Mouse (Mus musculus) hindbrain, embryonic 12.5 days (tissue): ENCODE data around the gene Tmem210. TPM values are rescaled to one million over a fixed set of nuclear protein-coding genes. Genes with fewer than 3 reads are reported as not detected.
A peak's percentile ranks its signal among the peaks of the same experiment; 100 is the strongest.

Source experiments
- ATAC-seq: fragments of 200-750 bp; cut with Nextera tagmentation; 2 replicates; pipeline ENCODE4 v1.8.0; 2017; ENCODE audit warnings: moderate TSS enrichment; ENCODE audit not compliant: low FRiP score
- H3K27ac ChIP-seq: fragments of 300-500 bp; sonication (generic); 2 replicates; pipeline ENCODE4 v1.5.1; 2016; ENCODE audit warnings: mild to moderate bottlenecking
- H3K27me3 ChIP-seq: fragments of 300-500 bp; sonication (generic); 2 replicates; pipeline ENCODE4 v1.6.1; 2016; ENCODE audit warnings: mild to moderate bottlenecking
- H3K36me3 ChIP-seq: fragments of 300-500 bp; sonication (generic); 2 replicates; pipeline ENCODE4 v1.6.1; 2016; ENCODE audit warnings: mild to moderate bottlenecking
- H3K4me1 ChIP-seq: fragments of 300-500 bp; sonication (generic); 2 replicates; pipeline ENCODE4 v1.6.1; 2016
- H3K4me2 ChIP-seq: fragments of 300-500 bp; sonication (generic); replicated peaks from 2 replicates; pipeline ENCODE4 v1.6.1; 2016; ENCODE audit warnings: mild to moderate bottlenecking
- H3K4me3 ChIP-seq: fragments of 300-500 bp; sonication (generic); 2 replicates; pipeline ENCODE4 v1.5.1; 2016; ENCODE audit warnings: mild to moderate bottlenecking
- H3K9ac ChIP-seq: fragments of 300-500 bp; sonication (generic); 2 replicates; pipeline ENCODE4 v1.6.1; 2016; ENCODE audit warnings: mild to moderate bottlenecking, moderate library complexity
- H3K9me3 ChIP-seq: fragments of 300-500 bp; sonication (generic); replicated peaks from 2 replicates; pipeline ENCODE4 v1.6.1; 2016; ENCODE audit warnings: mild to moderate bottlenecking
- WGBS: fragments of 180-500 bp; shearing (Covaris S2); methylation state at CpG from one replicate; pipeline ENCODE4 v1.1.7; 2016; 5-methylcytosine and 5-hydroxymethylcytosine counted together
- polyA plus RNA-seq: library from polyadenylated mRNA; unstranded; fragments of >200 nt; fragmentation: Nextera tagmentation; extraction: Ambion mirVana; gene quantifications from 2 replicates; pipeline ENCODE4 v1.2.1, GENCODE M21; 2016

The Tmem210 gene
- not detected in 2 replicates for polyA plus RNA-seq

DNA sequence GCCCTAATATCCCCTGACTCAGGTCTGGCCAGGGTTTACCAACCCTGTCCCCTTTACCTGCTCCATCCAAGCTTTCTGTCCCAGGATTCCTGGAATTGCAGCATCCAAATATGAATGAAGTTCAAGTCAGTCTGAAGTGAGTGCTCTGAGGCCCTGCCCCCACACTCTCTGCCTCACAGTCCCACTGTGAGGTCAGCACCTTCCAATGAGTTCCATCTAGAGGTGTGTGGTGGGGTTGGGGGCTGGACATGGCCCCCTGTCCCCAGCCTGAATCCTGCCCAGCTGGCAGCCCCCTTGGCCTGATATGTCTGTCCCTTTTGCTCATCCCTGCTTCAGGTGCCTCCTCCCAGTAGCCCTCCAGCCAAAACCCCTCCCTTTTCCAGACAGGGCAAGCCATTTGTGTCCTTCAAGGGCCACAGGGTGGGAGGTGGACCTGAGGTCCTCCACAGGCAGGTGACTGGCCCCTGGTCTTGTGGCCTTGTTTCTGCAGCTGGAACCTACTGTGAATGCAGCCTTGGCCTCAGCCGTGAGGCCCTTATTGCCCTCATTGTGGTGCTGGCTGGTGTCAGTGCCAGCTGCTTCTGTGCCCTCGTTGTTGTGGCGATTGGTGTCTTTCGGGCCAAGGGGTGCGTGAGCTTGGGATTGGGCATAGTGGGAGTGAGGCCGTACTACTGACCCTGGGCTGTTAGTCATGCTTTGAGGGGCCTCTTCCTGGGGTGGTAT is at the start of gene Tmem210:
TSS of gene Tmem210 (plus strand) at position 219 of the 723 bp plus-strand sequence.
- H3K9me3 ChIP-seq, result no peaks in the 10 kb centered on the region
- no peak within 1 kb of the TSS for H3K27ac ChIP-seq
- no peak within 1 kb of the TSS for H3K9ac ChIP-seq
- ATAC-seq, result no peak
- H3K4me1 ChIP-seq, result peaks cover 16% of the 10 kb centered on the region
- H3K36me3 ChIP-seq, result peaks cover 33% of the 10 kb centered on the region
- peaks cover 62% of the 10 kb centered on the region for H3K27me3 ChIP-seq
- no peak within 1 kb of the TSS for H3K4me2 ChIP-seq
- H3K4me3 ChIP-seq, result no peak within 1 kb of the TSS
- 89% methylated on average over 6 of the region's 6 CpGs for WGBS

DNA sequence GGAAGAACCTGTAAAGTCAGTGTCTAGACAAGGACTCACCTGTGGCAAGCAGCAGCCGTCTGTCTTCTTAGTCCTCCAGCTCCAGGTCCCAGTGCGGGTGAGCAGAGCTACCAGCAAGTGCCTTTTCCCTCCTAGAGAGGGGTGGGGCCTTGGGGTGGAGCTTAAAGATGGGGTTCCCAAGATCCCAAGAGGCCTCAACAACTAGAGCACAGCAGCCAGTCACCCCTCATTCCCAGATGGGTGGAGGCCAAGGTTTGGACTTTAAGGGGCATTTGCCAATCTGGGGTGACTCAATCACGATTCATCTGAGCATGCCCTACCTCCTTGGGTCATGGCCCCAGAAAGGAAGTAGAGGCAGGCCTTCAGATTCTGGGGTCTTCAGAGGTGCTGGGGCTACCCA is 48.2 kb upstream of the Tmem210 start:
- WGBS, result 81% methylated on average over 3 of the region's 3 CpGs
- Histone ChIP-seq H3K9me3 (no peaks in the 10 kb centered on the region), H3K9ac (no peak overlapping the region), H3K4me3 (no peak overlapping the region), H3K27me3 (peaks cover 24% of the 10 kb centered on the region), H3K36me3 (0 out of 2 replicates have a peak, but pooled peaks cover under 1% of the 10 kb centered on the region), H3K4me1 (peaks cover 26% of the 10 kb centered on the region), H3K27ac (no peak overlapping the region), H3K4me2 (no peak overlapping the region)
- ATAC-seq, result no peak

DNA sequence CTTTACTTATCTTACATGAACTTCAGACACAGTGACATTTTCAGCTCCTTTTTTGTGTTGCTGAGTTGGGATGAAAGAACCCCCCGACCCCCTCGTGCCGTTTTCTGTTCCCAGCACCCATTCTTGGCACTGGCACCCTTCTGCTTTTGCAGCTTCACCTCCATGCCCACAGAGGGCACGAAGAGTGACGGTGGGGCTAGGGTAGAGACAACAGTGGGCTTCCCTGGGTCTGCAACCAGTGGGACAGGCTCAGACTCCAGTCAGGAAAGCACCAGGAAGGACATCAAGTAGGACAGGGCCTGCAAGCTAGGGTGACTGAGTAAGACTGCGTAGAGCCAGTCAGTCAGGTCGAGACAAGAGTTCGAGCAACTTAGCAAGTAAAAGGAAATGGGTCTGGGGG is 47.6 kb upstream of the Tmem210 start:
- peaks cover 26% of the 10 kb centered on the region for H3K4me1 ChIP-seq
- peaks cover 24% of the 10 kb centered on the region for H3K27me3 ChIP-seq
- ATAC-seq, result no peak; the same call in 1 of the 2 replicates
- H3K4me3 ChIP-seq, result peak overlapping the region; percentile 55; the same call in 1 of the 2 replicates
- 55% methylated on average over 8 of the region's 8 CpGs for WGBS
- H3K9me3 ChIP-seq, result no peaks in the 10 kb centered on the region
- 0 out of 2 replicates have a peak overlapping the region, but pooled peaks have one; percentile 32 for H3K9ac ChIP-seq
- H3K27ac ChIP-seq, result peak overlapping the region; percentile 76; the same call in 1 of the 2 replicates
- peaks cover 6% of the 10 kb centered on the region; the same call in 1 of the 2 replicates for H3K36me3 ChIP-seq
- peak overlapping the region; percentile 92 for H3K4me2 ChIP-seq

DNA sequence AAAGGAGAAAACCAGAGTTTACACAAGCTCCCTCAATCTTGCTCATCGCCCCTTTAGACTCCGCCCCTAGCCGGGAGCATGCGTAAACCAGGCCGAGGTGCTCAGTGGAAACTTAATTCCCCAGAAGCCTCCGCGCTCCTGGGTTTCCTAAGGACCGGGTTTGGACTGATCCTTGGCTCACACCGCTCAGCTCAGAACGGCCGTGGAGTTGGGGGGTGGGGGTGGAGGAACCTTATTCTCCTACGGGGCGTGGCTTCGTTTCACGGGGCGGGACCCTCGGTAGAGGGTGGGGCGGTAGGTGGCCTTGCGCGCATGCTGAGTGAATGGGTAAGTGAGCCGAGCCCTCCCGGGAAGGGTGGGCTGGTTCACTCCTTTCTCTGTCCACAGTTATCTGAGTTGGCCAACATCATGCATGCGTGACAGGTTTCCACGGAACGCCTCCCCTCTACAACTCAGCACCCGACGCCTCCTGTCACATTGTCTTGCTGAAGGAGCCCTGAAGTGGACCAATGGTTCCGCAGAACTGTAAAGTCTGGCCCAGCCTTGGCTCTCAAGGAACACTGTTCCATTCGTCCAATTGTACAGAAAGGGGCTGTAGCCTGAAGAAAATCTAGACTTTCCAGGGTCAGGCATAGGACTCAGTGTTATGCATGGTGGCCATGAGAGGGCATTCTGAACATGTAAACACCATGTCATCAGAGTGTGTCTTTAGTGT is 47.1 kb upstream of the Tmem210 start:
- Histone ChIP-seq H3K9me3 (no peaks in the 10 kb centered on the region), H3K27me3 (peaks cover 24% of the 10 kb centered on the region), H3K4me2 (peak overlapping the region; percentile 92), H3K36me3 (peaks cover 11% of the 10 kb centered on the region), H3K4me1 (peaks cover 26% of the 10 kb centered on the region), H3K9ac (peak overlapping the region; percentile 73), H3K27ac (peak overlapping the region; percentile 76), H3K4me3 (peak overlapping the region; percentile 55)
- WGBS, result under 1% methylated on average over 29 of the region's 29 CpGs
- peak; percentile 77 for ATAC-seq

DNA sequence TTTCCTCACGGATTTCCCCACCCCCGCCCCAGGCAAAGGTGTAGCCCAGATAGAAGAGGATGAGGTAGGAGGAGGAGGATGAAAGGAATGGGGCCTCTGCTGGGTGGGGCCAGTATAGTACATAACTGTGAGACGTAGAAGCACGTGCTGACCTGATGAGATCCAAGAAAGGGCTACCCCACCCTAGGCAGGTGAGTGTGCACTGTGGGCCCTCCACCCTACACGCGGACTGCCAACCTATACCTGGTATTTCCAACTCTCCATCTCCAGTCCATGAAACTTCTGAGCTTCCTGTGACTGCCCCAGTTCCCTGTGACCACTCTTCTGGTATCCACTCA is 46.5 kb upstream of the Tmem210 start:
- Histone ChIP-seq H3K4me1 (peaks cover 26% of the 10 kb centered on the region), H3K36me3 (peaks cover 17% of the 10 kb centered on the region), H3K27me3 (peaks cover 20% of the 10 kb centered on the region), H3K9ac (peak overlapping the region; percentile 73; the same call in 1 of the 2 replicates), H3K27ac (peak overlapping the region; percentile 76; the same call in 1 of the 2 replicates), H3K9me3 (no peaks in the 10 kb centered on the region), H3K4me3 (peak overlapping the region; percentile 55), H3K4me2 (peak overlapping the region; percentile 92)
- ATAC-seq, result peak; percentile 5; the same call in 1 of the 2 replicates
- WGBS, result 14% methylated on average over 6 of the region's 6 CpGs

DNA sequence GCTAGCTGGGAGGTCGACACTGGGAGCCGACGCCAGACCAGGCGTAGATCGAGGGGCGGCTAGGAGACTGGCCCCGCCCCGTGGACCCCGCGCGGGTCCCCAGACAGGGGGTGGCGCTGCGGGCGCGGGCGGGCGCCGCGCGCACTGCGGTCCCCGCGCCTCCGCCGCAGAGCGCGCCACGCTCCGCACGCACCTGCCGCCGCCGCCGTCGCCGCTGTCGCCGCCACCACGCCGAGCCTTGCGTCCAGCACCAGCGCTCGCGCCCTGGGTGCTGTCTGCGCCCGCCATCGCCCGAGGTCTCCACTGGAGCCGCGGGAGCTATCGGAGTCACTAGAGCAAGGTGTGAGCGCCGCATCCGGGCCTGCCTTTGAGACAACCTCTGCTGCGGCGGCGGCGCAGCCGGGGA is 45.8 kb upstream of the Tmem210 start, which contains the start of the genes Rnf208 and Cysrt1:
TSS of gene Rnf208 (plus strand) at position 155 of the 406 bp plus-strand sequence.
TSS of gene Cysrt1 (minus strand) at position 352 of the 406 bp plus-strand sequence.
- H3K27me3 ChIP-seq, result peaks cover 20% of the 10 kb centered on the region
- 0% methylated on average over 7 of the region's 59 CpGs for WGBS
- peak within 1 kb of the TSS; percentile 55 for H3K4me3 ChIP-seq
- peak; percentile 42 for ATAC-seq
- peak within 1 kb of the TSS; percentile 76 for H3K27ac ChIP-seq
- peak within 1 kb of the TSS; percentile 92 for H3K4me2 ChIP-seq
- peaks cover 24% of the 10 kb centered on the region for H3K36me3 ChIP-seq
- H3K4me1 ChIP-seq, result peaks cover 26% of the 10 kb centered on the region
- peak within 1 kb of the TSS; percentile 73 for H3K9ac ChIP-seq
- no peaks in the 10 kb centered on the region for H3K9me3 ChIP-seq

DNA sequence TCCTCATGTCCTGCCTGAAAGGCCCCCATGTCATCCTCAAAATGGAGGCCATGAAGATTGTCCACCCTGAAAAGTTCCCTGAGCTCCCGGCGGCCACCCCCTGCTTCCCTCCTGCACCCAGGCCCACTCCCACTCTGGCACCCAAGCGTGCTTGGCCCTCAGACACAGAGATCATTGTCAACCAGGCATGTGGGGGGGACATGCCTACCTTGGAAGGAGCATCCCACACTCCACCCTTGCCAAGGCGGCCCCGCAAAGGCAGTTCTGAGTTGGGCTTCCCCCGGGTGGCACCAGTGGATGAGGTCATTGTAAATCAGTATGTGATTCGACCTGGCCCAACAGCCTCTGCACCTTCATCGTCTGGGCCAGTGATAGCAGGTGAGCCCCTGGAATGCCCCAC is 44.6 kb upstream of the Tmem210 start:
- ATAC-seq, result no peak
- Histone ChIP-seq H3K9me3 (no peaks in the 10 kb centered on the region), H3K4me1 (peaks cover 26% of the 10 kb centered on the region), H3K4me2 (peak overlapping the region; percentile 92), H3K36me3 (peaks cover 36% of the 10 kb centered on the region), H3K27me3 (peaks cover 20% of the 10 kb centered on the region), H3K27ac (no peak overlapping the region), H3K4me3 (peak overlapping the region; percentile 55), H3K9ac (peak overlapping the region; percentile 73; the same call in 1 of the 2 replicates)
- 79% methylated on average over 8 of the region's 8 CpGs for WGBS

DNA sequence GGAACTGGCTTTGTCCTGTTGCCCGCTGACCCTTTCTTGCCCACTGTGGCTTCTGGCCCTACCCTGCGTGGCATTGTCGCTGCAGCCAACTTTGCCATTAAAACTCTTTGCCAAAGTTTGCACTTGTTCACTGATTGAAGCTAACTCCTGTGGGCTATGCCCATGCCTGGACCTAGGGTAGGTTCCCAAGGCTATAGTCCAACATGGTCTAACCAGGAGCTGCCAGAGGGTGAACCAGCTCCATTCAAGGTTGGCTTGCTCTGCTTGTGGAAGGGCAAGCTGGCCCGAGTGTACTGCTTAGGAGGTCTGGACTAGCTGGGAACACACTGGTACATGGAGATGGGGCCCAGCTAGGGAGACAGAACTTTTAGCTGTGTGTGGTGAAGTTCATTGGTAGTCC is 43.8 kb upstream of the Tmem210 start:
- Histone ChIP-seq H3K9me3 (no peaks in the 10 kb centered on the region), H3K27ac (no peak overlapping the region), H3K4me2 (no peak overlapping the region), H3K4me3 (no peak overlapping the region), H3K36me3 (peaks cover 43% of the 10 kb centered on the region), H3K27me3 (peaks cover 17% of the 10 kb centered on the region), H3K4me1 (peaks cover 26% of the 10 kb centered on the region), H3K9ac (no peak overlapping the region)
- 82% methylated on average over 4 of the region's 4 CpGs for WGBS
- no peak for ATAC-seq

DNA sequence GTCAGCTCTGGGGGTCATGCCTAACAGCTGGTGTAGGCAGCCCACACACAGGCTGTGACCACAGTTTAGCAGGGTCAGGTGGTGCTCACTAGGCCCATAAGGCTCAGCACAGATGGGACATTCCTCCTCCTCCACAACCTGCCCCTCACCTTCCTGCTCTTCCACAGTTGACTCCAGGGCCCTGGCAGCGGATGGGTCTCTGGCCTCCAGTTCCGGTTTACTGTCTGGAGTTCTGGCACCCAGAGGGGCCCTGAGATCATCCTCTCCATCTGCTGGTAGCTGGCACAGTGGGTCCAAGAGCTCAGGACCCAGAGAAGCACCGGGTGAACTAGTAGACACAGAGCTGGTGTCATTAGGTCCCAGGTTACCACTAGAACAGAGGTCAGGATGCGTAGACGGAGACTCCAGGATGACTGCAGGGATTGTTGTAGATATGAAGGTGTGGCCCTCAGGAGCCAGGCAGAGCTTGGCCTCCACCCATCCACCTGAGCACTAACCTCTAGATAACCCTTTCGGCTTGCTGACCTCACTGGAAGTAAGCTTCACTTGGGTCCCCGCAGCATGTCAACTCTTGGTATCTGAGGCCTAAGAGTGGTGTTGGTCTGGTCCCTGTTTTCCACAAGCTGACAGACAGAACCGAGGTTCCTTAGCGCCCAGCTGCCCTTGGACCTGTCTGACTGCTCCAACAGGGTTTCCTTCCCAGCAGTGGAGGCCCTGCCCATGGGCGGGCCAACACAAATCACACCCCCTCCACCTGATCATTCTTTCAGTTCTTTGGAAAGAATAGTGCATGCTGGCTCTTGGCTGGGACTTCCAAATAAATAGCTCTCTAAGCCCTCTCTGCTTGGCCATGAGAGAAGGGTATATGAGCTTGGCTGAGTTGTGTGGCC is 41.5 kb upstream of the Tmem210 start, which contains the start of gene AL732309.1:
TSS of gene AL732309.1 (minus strand) at position 681 of the 890 bp plus-strand sequence.
- no peak for ATAC-seq
- Histone ChIP-seq H3K9ac (no peak within 1 kb of the TSS), H3K27ac (no peak within 1 kb of the TSS), H3K9me3 (no peaks in the 10 kb centered on the region), H3K36me3 (peaks cover 66% of the 10 kb centered on the region), H3K27me3 (peaks cover 13% of the 10 kb centered on the region), H3K4me1 (peaks cover 18% of the 10 kb centered on the region), H3K4me3 (no peak within 1 kb of the TSS), H3K4me2 (no peak within 1 kb of the TSS)
- 87% methylated on average over 10 of the region's 10 CpGs for WGBS

DNA sequence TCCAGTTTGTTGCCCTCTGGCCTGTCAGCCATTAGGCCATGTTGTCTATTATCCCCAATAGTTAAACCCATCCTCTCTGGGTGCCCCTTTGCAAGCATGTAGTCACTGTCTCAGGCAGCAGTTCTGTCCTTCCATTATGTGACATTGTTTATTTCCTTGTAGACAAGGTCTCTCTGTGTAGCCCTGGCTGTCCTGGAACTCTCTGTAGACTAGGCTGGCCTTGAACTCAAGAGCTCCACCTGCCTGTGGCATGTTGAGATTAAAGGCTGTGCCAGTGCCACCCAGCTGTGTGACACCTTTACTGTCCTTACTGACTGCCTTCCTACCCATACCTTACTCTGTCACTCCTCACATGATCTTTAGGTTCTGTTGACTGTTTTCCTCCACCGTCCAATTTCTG is 35.6 kb upstream of the Tmem210 start:
- 87% methylated on average over 1 of the region's 1 CpGs for WGBS
- no peak overlapping the region for H3K27ac ChIP-seq
- H3K4me2 ChIP-seq, result no peak overlapping the region
- peaks cover 16% of the 10 kb centered on the region for H3K4me1 ChIP-seq
- no peaks in the 10 kb centered on the region for H3K9me3 ChIP-seq
- ATAC-seq, result no peak
- no peak overlapping the region for H3K4me3 ChIP-seq
- H3K27me3 ChIP-seq, result no peaks in the 10 kb centered on the region
- no peak overlapping the region for H3K9ac ChIP-seq
- peaks cover 51% of the 10 kb centered on the region for H3K36me3 ChIP-seq

DNA sequence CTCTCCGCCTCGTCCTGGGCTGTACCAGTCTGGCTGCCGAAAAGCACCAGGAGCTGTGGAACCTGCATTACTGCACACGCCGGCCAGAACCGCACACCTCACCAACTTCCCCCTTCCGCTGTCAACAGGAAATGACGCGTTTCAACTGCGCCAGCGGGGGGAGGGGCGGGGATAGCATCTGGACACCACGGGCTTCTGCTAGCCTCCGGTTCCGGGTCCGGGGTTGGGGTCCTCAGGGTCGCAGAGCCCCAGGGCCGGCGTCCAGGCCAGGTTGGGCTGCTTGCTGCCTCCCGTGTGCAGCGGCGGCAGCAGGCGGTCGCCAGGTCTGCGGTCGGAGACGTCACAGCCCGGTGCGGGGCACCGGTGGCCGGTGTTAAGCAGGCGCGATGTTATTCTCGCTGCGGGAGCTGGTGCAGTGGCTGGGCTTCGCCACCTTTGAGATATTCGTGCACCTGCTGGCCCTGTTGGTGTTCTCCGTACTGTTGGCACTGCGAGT is 32.6 kb upstream of the Tmem210 start, which contains the start of gene Tmem203:
TSS of gene Tmem203 (plus strand) at position 156 of the 496 bp plus-strand sequence.
- peaks cover 22% of the 10 kb centered on the region for H3K36me3 ChIP-seq
- H3K4me3 ChIP-seq, result peak within 1 kb of the TSS; percentile 95
- H3K27me3 ChIP-seq, result no peaks in the 10 kb centered on the region
- peak within 1 kb of the TSS; percentile 77 for H3K4me2 ChIP-seq
- peak within 1 kb of the TSS; percentile 58 for H3K27ac ChIP-seq
- under 1% methylated on average over 39 of the region's 39 CpGs for whole genome bisulfite sequencing
- H3K9me3 ChIP-seq, result no peaks in the 10 kb centered on the region
- ATAC-seq, result peak; percentile 88
- H3K9ac ChIP-seq, result peak within 1 kb of the TSS; percentile 79
- H3K4me1 ChIP-seq, result peaks cover 16% of the 10 kb centered on the region
